Mouse (Mus musculus) frontal cortex, postnatal 14 days (tissue): Measurements from ENCODE around the gene Lhfpl2.

ENCODE experiments used
- DNase-seq, 2 experiments: peaks; one replicate each; pipeline ENCODE4 v3.0.0; 2022; ENCODE audit warnings: low spot score in 2 of 2

The Lhfpl2 gene

GRCm38 (mm10) chr13:94212716-94213115, 155.1 kb downstream of the Lhfpl2 start:
- no peak for DNase-seq

GRCm38 (mm10) chr13:94223609-94224008, 166.0 kb downstream of the Lhfpl2 start:
- no peak for DNase-seq

GRCm38 (mm10) chr13:94224717-94225705, 167.4 kb downstream of the Lhfpl2 start:
- no peak for DNase-seq

- no peak for DNase-seq
Measured at GRCm38 (mm10) chr13:94231871-94232270, 174.3 kb downstream of the Lhfpl2 start.

- no peak for DNase-seq
Measured at GRCm38 (mm10) chr13:94239488-94239887, 181.9 kb downstream of the Lhfpl2 start.

GRCm38 (mm10) chr13:94240111-94240510, 182.5 kb downstream of the Lhfpl2 start:
- no peak for DNase-seq

GRCm38 (mm10) chr13:94240873-94241272, 183.3 kb downstream of the Lhfpl2 start:
- no peak for DNase-seq

- no peak for DNase-seq
Measured at GRCm38 (mm10) chr13:94241892-94242524, 184.4 kb downstream of the Lhfpl2 start.

- DNase-seq, result no peak
Measured at GRCm38 (mm10) chr13:94242897-94243296, 185.3 kb downstream of the Lhfpl2 start.
